Mouse (Mus musculus) cerebellum, adult 9-11 months (tissue): ENCODE measurements around the gene Ralgps2.

Source experiments
- DNase-seq: peaks from one replicate; pipeline ENCODE4 v3.0.0; 2022

The Ralgps2 gene

DNA sequence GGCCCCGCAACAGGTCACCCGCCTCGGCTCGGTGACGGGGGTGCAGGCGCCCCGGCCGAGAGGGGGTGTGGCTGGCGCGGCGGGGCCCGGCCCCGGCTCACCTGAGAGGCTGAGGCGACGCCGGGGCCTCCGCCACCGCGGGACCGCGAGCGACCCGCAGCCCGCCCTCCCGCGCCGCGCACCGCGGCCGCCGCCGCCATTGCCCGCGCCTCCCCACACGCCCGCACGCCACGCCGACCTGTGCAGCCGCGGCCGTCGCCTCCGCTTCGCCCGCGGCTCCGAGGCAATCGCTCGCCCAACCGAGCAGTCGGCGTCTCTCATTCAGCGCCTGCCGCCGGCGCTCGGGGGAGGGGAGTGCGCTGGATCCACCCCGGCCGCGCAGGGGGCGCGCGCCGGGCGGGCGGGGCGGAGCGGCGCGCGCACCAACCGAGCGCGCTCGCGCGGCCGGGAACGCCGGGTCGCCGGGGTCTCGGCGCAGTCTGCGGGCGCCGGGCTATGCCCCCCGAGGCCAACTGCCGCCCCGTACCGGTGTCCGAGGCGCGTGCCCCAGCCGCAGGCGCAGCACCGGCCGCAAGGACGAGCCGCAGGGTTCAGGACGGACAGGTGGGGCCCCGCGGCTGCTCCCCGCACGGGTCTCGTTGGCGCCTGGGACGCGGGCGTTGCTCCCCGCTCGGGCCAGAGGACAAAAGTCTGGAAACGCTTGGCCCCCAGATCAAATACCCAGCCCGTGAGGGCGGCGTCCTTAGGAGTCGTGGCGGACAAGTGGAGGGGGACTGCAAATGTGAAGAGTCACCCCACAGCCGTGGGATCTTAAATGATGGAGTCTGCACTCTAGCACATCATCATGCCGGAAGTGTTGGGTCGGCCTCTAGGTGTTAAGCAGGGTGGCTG is at the start of gene Ralgps2:
Gene Ralgps2 (minus strand): TSS at position 376 of the 891 bp plus-strand sequence.
- peak; percentile 72 for DNase-seq

DNA sequence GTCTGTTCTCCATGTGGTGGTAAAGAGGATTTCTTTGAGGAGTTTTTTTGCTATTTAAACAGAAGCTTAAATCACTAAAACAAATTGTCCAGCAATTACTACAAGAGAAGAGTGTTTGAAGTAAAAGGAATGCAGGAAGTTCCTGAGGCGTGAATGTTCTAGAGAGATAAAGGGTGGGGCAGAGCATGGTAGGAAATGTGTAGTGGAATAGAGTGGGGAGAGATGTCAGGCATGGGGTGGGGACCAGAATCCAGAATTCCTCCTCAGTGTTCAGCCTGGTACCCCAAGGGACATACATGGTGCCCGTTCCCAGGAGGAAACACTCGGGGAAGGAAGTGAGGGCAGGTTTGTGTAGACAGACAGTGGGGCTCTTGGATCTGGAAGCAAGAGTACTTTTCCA is 48.1 kb upstream of the Ralgps2 start:
- DNase-seq = no peak

DNA sequence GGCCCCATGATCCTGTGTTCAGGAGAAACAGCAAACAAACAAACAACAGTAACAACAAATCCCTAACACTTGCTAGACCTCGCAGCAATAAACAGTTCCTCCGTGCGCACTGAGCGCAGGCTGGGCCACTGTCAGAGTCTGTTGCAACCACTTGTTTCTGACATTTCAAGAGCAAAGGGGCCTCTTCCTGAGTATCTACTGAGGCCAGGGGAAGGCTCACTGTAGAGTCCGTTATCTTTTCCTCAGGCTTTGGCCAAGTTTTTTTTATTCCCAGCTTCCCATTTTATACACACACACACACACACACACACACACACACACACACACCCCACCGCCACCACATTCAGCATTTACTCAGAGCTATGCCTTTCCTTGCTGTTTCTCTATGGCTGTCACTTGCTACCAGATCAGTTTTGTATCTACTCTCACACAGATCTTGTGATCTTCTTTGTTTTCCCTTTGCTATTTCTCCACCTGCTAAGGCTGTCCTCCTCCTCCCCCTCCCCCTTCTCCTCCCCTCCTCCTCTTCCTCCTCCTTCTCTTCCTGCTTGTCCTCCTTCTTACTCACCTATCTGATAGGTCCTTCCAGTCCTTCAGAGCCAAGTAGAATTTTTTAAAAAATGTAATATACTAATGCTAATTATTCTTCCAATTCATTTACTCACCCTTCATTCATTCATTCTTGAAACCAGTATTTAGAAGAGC is 47.4 kb upstream of the Ralgps2 start:
- no peak for DNase-seq

GRCm38 (mm10) chr1:156985657-156986640 is 46.5 kb upstream of the Ralgps2 start:
- no peak for DNase-seq

DNA sequence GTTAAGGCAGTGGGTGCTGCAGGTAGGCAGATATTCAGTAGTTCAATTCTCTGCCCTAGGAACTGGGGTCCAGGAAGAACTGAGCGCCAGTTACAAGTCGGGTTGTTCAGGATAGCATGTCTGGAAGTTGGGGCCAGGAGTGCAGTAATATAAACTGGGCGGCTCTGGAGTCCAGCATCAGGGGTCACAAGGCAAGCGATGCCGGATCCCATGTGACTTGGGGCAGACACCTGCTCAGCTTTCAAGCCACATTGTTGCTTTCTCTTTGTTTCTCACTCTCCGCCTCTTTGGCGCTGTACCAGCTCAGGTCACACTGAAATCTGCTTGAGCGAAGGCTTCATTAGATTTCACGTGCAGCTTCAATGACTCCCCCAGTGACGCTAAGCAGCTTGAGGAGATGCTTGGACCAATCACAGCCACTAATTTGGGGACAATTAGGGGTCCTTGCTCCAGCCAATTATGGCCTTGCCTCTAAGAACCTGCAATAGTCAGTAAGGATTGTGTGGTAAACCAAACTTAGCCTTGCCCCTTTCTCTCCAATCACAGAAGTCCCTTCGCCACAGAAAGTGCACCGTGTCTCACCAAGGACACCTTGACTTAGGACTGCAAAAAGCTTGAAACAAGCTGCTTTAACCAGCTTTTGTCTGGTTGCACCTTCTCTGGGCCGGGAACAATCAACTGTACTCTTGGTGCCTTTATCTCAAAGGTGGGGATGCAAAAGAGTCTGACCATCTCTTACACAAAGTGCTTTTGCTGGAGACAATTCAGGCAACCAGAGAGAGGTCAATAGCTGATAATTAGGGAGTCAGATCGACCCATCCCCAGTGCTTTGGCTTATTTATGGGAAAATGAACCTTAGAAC is 43.8 kb upstream of the Ralgps2 start:
- no peak for DNase-seq

- no peak for DNase-seq
These were observed 42.5 kb upstream of the Ralgps2 start for GRCm38 (mm10) chr1:156981975-156982374.

DNA sequence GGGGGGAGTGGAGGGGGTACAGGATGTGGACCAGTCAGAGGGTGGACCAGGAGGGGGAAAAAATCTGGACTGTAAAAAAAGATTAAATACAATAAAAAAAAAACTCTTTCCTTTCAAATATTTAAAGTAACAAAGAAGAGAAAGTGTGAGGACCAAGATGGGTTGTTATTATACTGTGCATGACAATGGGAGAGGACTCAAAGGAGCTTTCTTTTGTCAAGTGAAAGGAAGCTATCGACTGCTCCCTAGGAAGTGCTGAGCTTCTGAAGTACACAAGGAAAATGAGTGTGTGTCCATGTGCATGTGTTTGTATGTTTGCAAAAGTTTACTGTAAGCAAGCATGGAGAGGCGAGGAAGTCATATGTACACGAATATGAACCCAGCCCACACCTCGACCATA is 40.3 kb upstream of the Ralgps2 start:
- no peak for DNase-seq

DNA sequence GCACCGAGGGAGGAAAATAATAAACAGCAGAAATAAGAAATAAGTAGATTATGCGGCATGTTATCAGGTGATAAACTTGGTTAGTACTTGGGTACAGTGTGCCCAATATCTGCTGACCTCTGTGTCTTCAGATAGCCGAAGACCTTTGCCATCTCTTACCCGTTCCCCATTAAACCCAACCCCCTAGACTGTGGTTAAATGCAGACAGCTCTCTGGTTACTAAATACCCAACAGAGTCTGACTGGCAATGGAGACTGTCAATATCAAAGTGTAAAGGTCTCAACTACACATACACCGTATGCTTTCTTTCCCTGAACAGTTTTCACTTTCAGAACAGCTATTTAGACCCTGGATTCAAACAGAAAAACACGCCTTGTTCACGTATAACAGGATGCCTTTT is 39.2 kb upstream of the Ralgps2 start:
- DNase-seq = no peak

DNA sequence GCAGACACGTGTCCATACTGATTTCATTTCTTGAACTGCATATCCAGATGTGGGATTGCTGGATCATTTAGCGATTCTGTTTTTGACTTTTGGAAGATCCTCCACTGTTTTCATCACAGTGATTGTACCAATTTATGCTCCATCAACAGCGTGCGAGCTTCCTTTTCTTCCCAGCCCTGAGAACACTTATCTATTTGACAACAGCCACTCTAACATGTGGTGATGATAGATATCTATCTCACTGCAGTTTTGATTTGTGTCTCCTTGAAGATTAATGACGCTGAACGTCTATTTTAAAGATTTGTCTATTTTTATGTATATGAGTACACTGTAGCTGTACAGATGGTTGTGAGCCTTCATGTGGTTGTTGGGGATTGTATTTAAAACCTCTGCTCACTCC is 34.4 kb upstream of the Ralgps2 start:
- no peak for DNase-seq

DNA sequence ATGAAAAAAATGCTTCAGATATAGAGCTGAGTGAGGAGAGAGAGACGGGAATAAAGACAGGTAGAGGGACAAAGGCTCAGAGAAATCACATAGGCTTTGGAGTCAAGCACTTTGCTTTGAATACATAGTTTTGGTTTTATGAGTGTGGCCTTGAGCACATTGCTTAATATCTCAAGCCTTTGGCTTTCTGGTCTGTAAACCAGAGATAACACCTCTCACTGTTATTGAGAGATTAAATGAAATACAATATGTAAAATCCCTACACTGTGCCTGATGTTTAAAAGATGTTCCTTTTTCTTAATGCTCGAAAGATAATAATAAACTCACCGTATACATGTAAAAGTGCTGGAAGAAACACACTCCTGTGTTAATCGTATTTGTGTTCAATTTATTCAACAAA is 33.0 kb upstream of the Ralgps2 start:
- no peak for DNase-seq

DNA sequence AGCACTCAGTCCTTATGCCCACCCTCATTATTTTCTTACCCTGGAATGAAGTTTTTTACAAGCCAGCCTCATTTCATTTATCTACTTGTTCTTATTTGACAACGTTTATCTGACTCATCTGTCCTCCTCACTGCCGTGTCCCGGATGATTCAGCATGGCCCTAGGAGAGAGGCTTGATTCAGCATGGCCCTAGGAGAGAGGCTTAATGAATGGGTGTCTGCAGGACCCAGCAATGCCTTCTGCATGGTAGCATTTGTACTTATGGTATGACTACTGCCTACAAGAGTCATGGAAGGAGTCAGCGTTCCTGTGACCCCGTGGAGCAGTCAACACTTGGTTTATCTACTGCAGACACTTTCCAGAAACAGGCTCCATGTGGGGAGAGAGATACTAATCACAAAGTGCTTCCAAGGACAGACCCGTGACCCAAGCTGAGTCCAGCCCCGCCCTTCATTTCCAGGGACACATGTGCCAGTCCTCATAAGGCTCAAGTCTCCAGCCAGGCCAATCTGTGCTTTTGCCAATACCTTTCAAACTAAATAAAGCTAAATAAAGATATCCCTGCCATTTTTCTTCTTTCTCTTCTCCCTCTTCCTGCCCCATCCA is 31.9 kb upstream of the Ralgps2 start:
- no peak for DNase-seq

DNA sequence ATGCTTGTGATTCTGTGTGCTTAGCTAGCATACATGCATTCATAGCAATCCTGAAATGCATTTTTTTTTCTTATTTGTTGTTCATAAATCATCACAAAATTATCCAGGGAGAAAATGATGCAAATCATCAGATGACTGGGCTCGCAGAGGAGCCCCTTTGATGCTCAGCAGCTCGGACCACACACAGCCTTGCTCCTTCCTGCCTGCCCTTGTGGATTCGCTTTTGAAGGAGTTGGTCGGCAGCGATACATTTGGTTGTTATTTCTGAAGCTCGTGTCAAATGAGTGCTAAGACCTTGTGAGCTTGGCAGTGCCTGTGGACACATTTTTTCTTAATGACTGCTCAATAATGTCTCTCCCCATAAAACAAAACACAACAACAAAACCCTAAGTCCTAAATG is 31.2 kb upstream of the Ralgps2 start:
- DNase-seq = no peak

- no peak for DNase-seq
These were observed 28.7 kb upstream of the Ralgps2 start for GRCm38 (mm10) chr1:156968107-156968506.

DNA sequence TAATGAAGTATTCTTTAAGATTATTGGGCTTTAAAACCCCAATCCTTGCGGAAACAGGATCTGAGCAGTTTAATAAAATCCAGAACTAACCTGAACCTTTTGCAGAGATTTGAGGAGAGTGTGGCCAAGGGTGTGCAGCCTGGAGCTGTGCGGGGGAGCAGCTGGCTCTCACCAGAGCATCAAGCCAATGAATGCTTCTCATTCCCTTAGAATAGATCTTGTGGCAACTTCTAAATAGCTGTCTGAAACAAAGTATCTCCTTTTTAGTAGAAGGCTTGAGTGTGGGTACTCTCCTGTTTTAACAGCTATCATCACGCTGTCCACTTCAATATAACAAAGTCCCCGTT is 25.1 kb upstream of the Ralgps2 start:
- DNase-seq = no peak

- DNase-seq = no peak
These were observed 24.6 kb upstream of the Ralgps2 start for GRCm38 (mm10) chr1:156963871-156964585.

GRCm38 (mm10) chr1:156961481-156962265 is 22.2 kb upstream of the Ralgps2 start:
- no peak for DNase-seq

DNA sequence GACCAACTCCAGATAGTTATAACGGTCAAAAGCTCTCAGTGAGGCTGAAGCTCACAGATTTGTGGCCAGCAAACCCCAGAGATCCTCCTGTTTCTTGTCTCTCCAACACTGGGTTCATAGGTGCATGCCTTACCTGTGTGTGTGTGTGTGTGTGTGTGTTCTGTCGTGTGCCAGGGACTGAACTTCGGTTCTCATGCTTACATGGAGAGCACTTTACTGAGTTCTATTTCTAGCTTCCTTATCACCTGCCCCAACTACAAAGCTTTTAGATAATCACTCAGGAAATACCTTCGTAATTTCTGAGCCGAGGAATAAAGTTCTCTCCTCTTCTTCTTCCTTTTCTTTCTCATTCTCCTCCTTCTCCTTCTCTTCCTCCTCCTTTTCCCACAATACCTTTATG is 19.6 kb upstream of the Ralgps2 start:
- DNase-seq = no peak

- no peak for DNase-seq
These were observed 17.9 kb upstream of the Ralgps2 start for GRCm38 (mm10) chr1:156957360-156957759.

- no peak for DNase-seq
These were observed 16.7 kb upstream of the Ralgps2 start for GRCm38 (mm10) chr1:156955926-156956760.
